Mouse (Mus musculus): ENCODE results near the gene 1700034J05Rik.
A peak's percentile ranks its signal among the peaks of the same experiment; 100 is the strongest.

Gene 1700034J05Rik

GRCm38 (mm10) chr6:146954258-146954657 is at the start of gene 1700034J05Rik:
Gene 1700034J05Rik, minus strand, starts transcription at chr6:146954422.
- DNase-seq (ENCODE audit: extremely low spot score, low spot score), result no peak

- DNase-seq (ENCODE audit: extremely low spot score, low spot score), result no peak
These were observed 45.5 kb upstream of the 1700034J05Rik start for GRCm38 (mm10) chr6:146999755-147000154.

- no peak for DNase-seq (ENCODE audit: extremely low spot score, low spot score)
These were observed 45.1 kb upstream of the 1700034J05Rik start for GRCm38 (mm10) chr6:146999302-146999701.

- DNase-seq (ENCODE audit: extremely low spot score, low spot score), result no peak
These were observed 44.5 kb upstream of the 1700034J05Rik start for GRCm38 (mm10) chr6:146998710-146999109.

- DNase-seq (ENCODE audit: extremely low spot score, low spot score), result no peak
These were observed 42.8 kb upstream of the 1700034J05Rik start for GRCm38 (mm10) chr6:146997006-146997405.

GRCm38 (mm10) chr6:146995878-146996277 is 41.7 kb upstream of the 1700034J05Rik start:
- no peak for DNase-seq (ENCODE audit: extremely low spot score, low spot score)

- DNase-seq (ENCODE audit: extremely low spot score, low spot score), result no peak
These were observed 41.2 kb upstream of the 1700034J05Rik start for GRCm38 (mm10) chr6:146995391-146995790.

- DNase-seq (ENCODE audit: extremely low spot score, low spot score), result peak; percentile 30
These were observed 40.0 kb upstream of the 1700034J05Rik start for GRCm38 (mm10) chr6:146994236-146994635.

- no peak for DNase-seq (ENCODE audit: extremely low spot score, low spot score)
These were observed 30.3 kb upstream of the 1700034J05Rik start for GRCm38 (mm10) chr6:146984569-146984968.

GRCm38 (mm10) chr6:146981249-146981835 is 27.1 kb upstream of the 1700034J05Rik start:
- DNase-seq (ENCODE audit: extremely low spot score, low spot score), result no peak

- no peak for DNase-seq (ENCODE audit: extremely low spot score, low spot score)
These were observed 25.7 kb upstream of the 1700034J05Rik start for GRCm38 (mm10) chr6:146979953-146980352.

- DNase-seq (ENCODE audit: extremely low spot score, low spot score), result no peak
These were observed 25.0 kb upstream of the 1700034J05Rik start for GRCm38 (mm10) chr6:146979115-146979744.

GRCm38 (mm10) chr6:146978691-146979114 is 24.5 kb upstream of the 1700034J05Rik start:
- no peak for DNase-seq (ENCODE audit: extremely low spot score, low spot score)

- no peak for DNase-seq (ENCODE audit: extremely low spot score, low spot score)
These were observed 22.2 kb upstream of the 1700034J05Rik start for GRCm38 (mm10) chr6:146976446-146976845.

GRCm38 (mm10) chr6:146973830-146974229 is 19.6 kb upstream of the 1700034J05Rik start:
- no peak for DNase-seq (ENCODE audit: extremely low spot score, low spot score)

GRCm38 (mm10) chr6:146973406-146973805 is 19.2 kb upstream of the 1700034J05Rik start:
- no peak for DNase-seq (ENCODE audit: extremely low spot score, low spot score)

- no peak for DNase-seq (ENCODE audit: extremely low spot score, low spot score)
These were observed 18.5 kb upstream of the 1700034J05Rik start for GRCm38 (mm10) chr6:146972740-146973139.

- no peak for DNase-seq (ENCODE audit: extremely low spot score, low spot score)
These were observed 17.8 kb upstream of the 1700034J05Rik start for GRCm38 (mm10) chr6:146972009-146972408.

GRCm38 (mm10) chr6:146971366-146971765 is 17.1 kb upstream of the 1700034J05Rik start:
- no peak for DNase-seq (ENCODE audit: extremely low spot score, low spot score)

GRCm38 (mm10) chr6:146970811-146971210 is 16.6 kb upstream of the 1700034J05Rik start:
- DNase-seq (ENCODE audit: extremely low spot score, low spot score), result no peak

GRCm38 (mm10) chr6:146967836-146968235 is 13.6 kb upstream of the 1700034J05Rik start:
- DNase-seq (ENCODE audit: extremely low spot score, low spot score), result no peak

- DNase-seq (ENCODE audit: extremely low spot score, low spot score), result no peak
These were observed 12.3 kb upstream of the 1700034J05Rik start for GRCm38 (mm10) chr6:146966446-146967019.
